Mouse (Mus musculus): ENCODE measurements around the gene Slc25a26.

DNA sequence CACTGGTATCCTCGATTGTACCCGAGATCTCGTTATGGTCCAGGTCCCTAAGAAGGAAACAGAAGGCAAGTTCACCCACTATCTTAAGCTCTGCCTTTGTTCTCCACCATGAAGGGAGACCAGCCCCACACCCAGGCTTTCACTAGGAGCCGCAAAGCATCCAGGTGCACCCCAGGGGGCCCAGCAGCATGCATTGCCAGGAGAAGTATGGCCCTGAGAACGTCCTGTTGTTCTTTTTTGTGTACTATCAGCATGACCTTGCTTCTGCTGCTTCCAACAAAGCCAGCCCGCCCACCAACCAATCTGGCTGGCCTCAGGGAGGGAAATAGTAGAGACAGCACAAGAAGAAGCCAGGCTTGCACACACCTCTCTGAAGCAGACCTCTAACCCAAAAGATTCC lies 120.2 kb downstream of the Slc25a26 start:
- TF ChIP-seq CTCF (IDR thresholded peaks at IDR 0.05) (no peak), EP300 (IDR thresholded peaks at IDR 0.05) (no peak)
